ENCODE assay signal across 9 mouse cellular contexts in the genomic region with DNA sequence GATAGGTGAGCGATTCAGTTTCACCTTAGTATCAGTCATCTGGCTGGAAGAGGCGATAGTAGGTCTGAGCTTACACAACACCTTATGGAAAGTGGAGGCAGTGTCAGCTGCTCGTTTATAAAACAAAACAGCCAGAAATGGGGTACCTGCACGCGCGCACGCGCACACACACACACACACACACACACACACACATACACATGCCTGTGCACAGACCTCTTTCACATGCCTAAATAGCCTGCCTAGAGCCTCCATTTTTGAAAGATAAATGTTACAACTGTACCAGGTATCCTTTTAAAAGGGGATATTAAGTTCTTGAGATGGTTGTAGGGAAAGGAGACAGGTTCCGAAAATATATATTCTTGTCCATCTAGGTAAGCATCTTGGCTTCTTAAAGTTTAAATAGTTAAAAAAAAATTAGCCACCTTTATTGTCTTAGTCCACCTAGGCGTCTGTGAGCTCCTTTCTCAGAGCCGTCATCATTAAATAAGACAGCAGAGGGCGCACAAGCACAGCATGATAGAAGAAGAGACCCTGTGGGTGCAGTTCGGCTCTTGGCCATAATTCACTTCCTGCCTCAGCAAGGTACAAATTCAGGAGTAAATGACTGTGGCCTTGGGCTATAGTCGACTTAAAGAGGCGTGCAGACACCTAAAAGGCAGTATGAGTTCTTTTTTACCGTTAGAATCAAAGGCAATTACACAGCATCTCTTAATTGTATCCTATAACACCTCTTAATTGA.
DNase-seq lines count a peak whose midpoint lies in the region; ATAC-seq and TF ChIP-seq lines count a peak whose summit lies in the region.
"Had no signal": no experiment of that assay in that cellular context is flagged by ENCODE, and none has a peak within 500 bp of the region (broad histone marks: within the 10 kb centered on the region; RNA-seq: fewer than 3 reads in every experiment).

No protein-coding gene starts in this region.

- no peak overlapping the region for H3K4me3 ChIP-seq in kidney, adult 2 months (ENCODE audit: insufficient read depth, low read depth, low read length)
- no peak overlapping the region for H3K4me3 ChIP-seq in limb, embryonic 10.5 days
- no peak overlapping the region for H3K4me3 ChIP-seq in midbrain, embryonic 16.5 days (ENCODE audit: low read depth, low read length)
- H3K4me3 ChIP-seq: embryonic facial prominence, embryonic 13.5 days had no signal

- TF ChIP-seq POLR2A in kidney, adult 2 months (IDR thresholded peaks at IDR 0.05; ENCODE audit: low read depth, low read length): no peak

- no peaks in the 10 kb centered on the region for H3K9me3 ChIP-seq in limb, embryonic 10.5 days (replicated peaks)
- no peaks in the 10 kb centered on the region for H3K9me3 ChIP-seq in midbrain, embryonic 16.5 days (replicated peaks; ENCODE audit: control insufficient read depth, low read length, poor library complexity, severe bottlenecking)
- H3K9me3 ChIP-seq: embryonic facial prominence, embryonic 13.5 days had no signal

- no peak overlapping the region for H3K27ac ChIP-seq in kidney, adult 2 months (ENCODE audit: insufficient read depth, low read depth, low read length)
- no peak overlapping the region for H3K27ac ChIP-seq in limb, embryonic 10.5 days
- no peak overlapping the region for H3K27ac ChIP-seq in midbrain, embryonic 16.5 days (ENCODE audit: low read length)
- H3K27ac ChIP-seq: embryonic facial prominence, embryonic 13.5 days had no signal

- peak; percentile 73 for TF ChIP-seq CTCF in kidney, adult 2 months (conservative IDR thresholded peaks at IDR 0.05; ENCODE audit: insufficient read depth, insufficient read length, low read depth, low read length)

- H3K4me2 ChIP-seq in midbrain, embryonic 16.5 days (ENCODE audit: low read length): no peak overlapping the region
- H3K4me2 ChIP-seq: embryonic facial prominence, embryonic 13.5 days had no signal

- H3K9ac ChIP-seq in midbrain, embryonic 16.5 days (ENCODE audit: low read depth, low read length): no peak overlapping the region
- H3K9ac ChIP-seq: embryonic facial prominence, embryonic 13.5 days had no signal

- peak; percentile 8 to 30 for DNase-seq in urinary bladder, adult 18-20 months (ENCODE audit: low spot score in 2 of 2)
- DNase-seq in urinary bladder, adult 2 months (ENCODE audit: low spot score): no peak
- DNase-seq in cerebellum, postnatal 14 days: peak; percentile 84 to 88
- peak; percentile 61 to 80 for DNase-seq in frontal cortex, postnatal 36 days (ENCODE audit: low spot score in 2 of 2)
- DNase-seq in kidney, adult 2 months: peak; percentile 65
- DNase-seq in limb, embryonic 10.5 days (ENCODE audit: low spot score): peak; percentile 79
- peak; percentile 50 for DNase-seq in telencephalon, adult 2 months (ENCODE audit: low read depth, low spot score)

- 49% methylated on average over 16 of the region's 16 CpGs for WGBS in kidney, adult 2 months
- WGBS in limb, embryonic 10.5 days: 53% methylated on average over 16 of the region's 16 CpGs
- 50% methylated on average over 16 of the region's 16 CpGs for WGBS in midbrain, embryonic 16.5 days

- no peaks in the 10 kb centered on the region for H3K36me3 ChIP-seq in kidney, adult 2 months (ENCODE audit: control insufficient read depth, insufficient read depth, low read length)
- H3K36me3 ChIP-seq in limb, embryonic 10.5 days: no peaks in the 10 kb centered on the region
- H3K36me3 ChIP-seq in midbrain, embryonic 16.5 days (ENCODE audit: control insufficient read depth, insufficient read depth, low read length): no peaks in the 10 kb centered on the region
- H3K36me3 ChIP-seq: embryonic facial prominence, embryonic 13.5 days had no signal

- H3K27me3 ChIP-seq in kidney, adult 2 months (replicated peaks; ENCODE audit: control insufficient read depth, insufficient read depth, low read length): no peaks in the 10 kb centered on the region; the same call in 1 of the 2 replicates
- H3K27me3 ChIP-seq in limb, embryonic 10.5 days (ENCODE audit: low read depth, poor library complexity, severe bottlenecking): peaks cover 6% of the 10 kb centered on the region; the same call in 1 of the 2 replicates
- peaks cover 18% of the 10 kb centered on the region for H3K27me3 ChIP-seq in midbrain, embryonic 16.5 days (ENCODE audit: control insufficient read depth, insufficient read depth, low read depth, low read length)

- H3K4me1 ChIP-seq in kidney, adult 2 months (ENCODE audit: control insufficient read depth, insufficient read depth, low read length): peaks cover 2% of the 10 kb centered on the region; the same call in 1 of the 2 replicates
- H3K4me1 ChIP-seq in limb, embryonic 10.5 days: peaks cover 6% of the 10 kb centered on the region; the same call in 1 of the 2 replicates
- no peaks in the 10 kb centered on the region for H3K4me1 ChIP-seq in midbrain, embryonic 16.5 days (ENCODE audit: control insufficient read depth, insufficient read depth, low read length)
- H3K4me1 ChIP-seq: embryonic facial prominence, embryonic 13.5 days had no signal

- ATAC-seq in midbrain, embryonic 16.5 days: peak; percentile 88
